Mouse (Mus musculus) lung, postnatal 0 days (tissue): ENCODE results near the gene Slc35e3. TPM values are rescaled to one million over a fixed set of nuclear protein-coding genes. Genes with fewer than 3 reads are reported as not detected.
"Not testable (repeated sequence)": the region's sequence is repeated elsewhere in the genome, so short reads cannot be mapped to it uniquely, and the experiment has no call there.

Source experiments
- ATAC-seq: fragments of 200-750 bp; cut with Nextera tagmentation; 2 replicates; pipeline ENCODE4 v1.8.0; 2017; ENCODE audit warnings: moderate library complexity
- DNase-seq: peaks from one replicate; pipeline ENCODE4 v3.0.0-alpha.2; 2016; ENCODE audit warnings: low spot score
- H3K27ac ChIP-seq: fragments of 300-500 bp; sonication (generic); 2 replicates; pipeline ENCODE4 v1.5.1; 2014; ENCODE audit warnings: antibody characterized with exemption, mild to moderate bottlenecking, low read length, mixed read lengths
- H3K27me3 ChIP-seq: fragments of 300-500 bp; sonication (generic); replicated peaks from 2 replicates; pipeline ENCODE4 v1.6.1; 2014; ENCODE audit warnings: low read length, mixed read lengths; ENCODE audit not compliant: insufficient read depth
- H3K36me3 ChIP-seq: fragments of 300-500 bp; sonication (generic); 2 replicates; pipeline ENCODE4 v1.6.1; 2014; ENCODE audit warnings: low read length, mixed read lengths; ENCODE audit not compliant: insufficient read depth
- H3K4me1 ChIP-seq: fragments of 300-500 bp; sonication (generic); 2 replicates; pipeline ENCODE4 v1.6.1; 2014; ENCODE audit warnings: antibody characterized with exemption, low read depth, low read length, mixed read lengths; ENCODE audit not compliant: insufficient read depth
- H3K4me2 ChIP-seq: fragments of 300-500 bp; sonication (generic); replicated peaks from 2 replicates; pipeline ENCODE4 v1.6.1; 2014; ENCODE audit warnings: low read depth, mild to moderate bottlenecking, low read length, moderate library complexity, mixed read lengths
- H3K4me3 ChIP-seq: fragments of 300-500 bp; sonication (generic); 2 replicates; pipeline ENCODE4 v1.5.1; 2014; ENCODE audit warnings: low read depth, low read length
- H3K9ac ChIP-seq: fragments of 300-500 bp; sonication (generic); replicated peaks from 2 replicates; pipeline ENCODE4 v1.6.1; 2014; ENCODE audit warnings: low read depth, mild to moderate bottlenecking
- H3K9me3 ChIP-seq: fragments of 300-500 bp; sonication (generic); 2 replicates; pipeline ENCODE4 v1.6.1; 2016; ENCODE audit warnings: low read length, mixed read lengths
- CTCF ChIP-seq: IDR thresholded peaks from 2 replicates; pipeline ENCODE4 v1.5.1; 2016; ENCODE audit warnings: antibody characterized with exemption, mild to moderate bottlenecking
- EP300 ChIP-seq: IDR thresholded peaks from 2 replicates; pipeline ENCODE4 v1.6.1; 2016; ENCODE audit warnings: antibody characterized with exemption, mild to moderate bottlenecking, control low read depth
- WGBS: fragments of 180-500 bp; shearing (Covaris S2); extraction: QIAGEN DNeasy Blood & Tissue Kit; methylation state at CpG from one replicate; pipeline ENCODE4 v1.1.7; 2014; 5-methylcytosine and 5-hydroxymethylcytosine counted together
- polyA plus RNA-seq: library from polyadenylated mRNA; unstranded; fragments of >200 nt; fragmentation: Nextera tagmentation; extraction: Ambion mirVana; gene quantifications from 2 replicates; pipeline ENCODE4 v1.2.1, GENCODE M21; 2015

Slc35e3 gene
- polyA plus RNA-seq, 1 experiment from 2014 or later: 17.2 TPM

- no peak overlapping the region for H3K9ac ChIP-seq
- peaks cover 25% of the 10 kb centered on the region for H3K36me3 ChIP-seq
- no peak overlapping the region for H3K4me3 ChIP-seq
- DNase-seq (no peak), ATAC-seq (no peak)
- H3K27ac ChIP-seq: no peak overlapping the region
- H3K4me2 ChIP-seq: no peak overlapping the region
- TF ChIP-seq EP300 (no peak), CTCF (no peak)
- no peaks in the 10 kb centered on the region for H3K9me3 ChIP-seq
- H3K27me3 ChIP-seq: no peaks in the 10 kb centered on the region
- no peaks in the 10 kb centered on the region for H3K4me1 ChIP-seq
- WGBS: 90% methylated on average over 9 of the region's 9 CpGs
Measured at GRCm38 (mm10) chr10:117760831-117761335, 14.7 kb upstream of the Slc35e3 start.

GRCm38 (mm10) chr10:117759844-117760630, 13.9 kb upstream of the Slc35e3 start:
- Histone ChIP-seq H3K9me3 (no peaks in the 10 kb centered on the region), H3K27ac (no peak overlapping the region), H3K36me3 (peaks cover 21% of the 10 kb centered on the region), H3K4me3 (no peak overlapping the region), H3K27me3 (no peaks in the 10 kb centered on the region), H3K9ac (no peak overlapping the region), H3K4me2 (no peak overlapping the region), H3K4me1 (no peaks in the 10 kb centered on the region)
- DNase-seq: no peak
- no peak for ATAC-seq
- TF ChIP-seq EP300 (no peak), CTCF (no peak)
- WGBS: 91% methylated on average over 10 of the region's 10 CpGs

- Histone ChIP-seq H3K27me3 (no peaks in the 10 kb centered on the region), H3K9ac (no peak overlapping the region), H3K4me2 (no peak overlapping the region), H3K4me1 (no peaks in the 10 kb centered on the region), H3K4me3 (no peak overlapping the region), H3K36me3 (peaks cover 21% of the 10 kb centered on the region), H3K27ac (no peak overlapping the region), H3K9me3 (no peaks in the 10 kb centered on the region)
- 88% methylated on average over 18 of the region's 18 CpGs for WGBS
- no peak for TF ChIP-seq EP300
- TF ChIP-seq CTCF: no peak
- DNase-seq (no peak), ATAC-seq (no peak)
Measured at GRCm38 (mm10) chr10:117758749-117759727, 12.9 kb upstream of the Slc35e3 start.

GRCm38 (mm10) chr10:117758344-117758743, 12.2 kb upstream of the Slc35e3 start:
- ATAC-seq: not testable (repeated sequence)

GRCm38 (mm10) chr10:117757796-117758342, 11.7 kb upstream of the Slc35e3 start:
- H3K36me3 ChIP-seq: peaks cover 21% of the 10 kb centered on the region
- ATAC-seq (no peak), DNase-seq (no peak)
- H3K4me3 ChIP-seq: no peak overlapping the region
- H3K9ac ChIP-seq: no peak overlapping the region
- no peaks in the 10 kb centered on the region for H3K27me3 ChIP-seq
- no peaks in the 10 kb centered on the region for H3K9me3 ChIP-seq
- no peaks in the 10 kb centered on the region for H3K4me1 ChIP-seq
- TF ChIP-seq CTCF (no peak), EP300 (no peak)
- H3K27ac ChIP-seq: no peak overlapping the region
- no peak overlapping the region for H3K4me2 ChIP-seq
- WGBS: 93% methylated on average over 7 of the region's 7 CpGs

More at GRCm38 (mm10) chr10:117758344-117758743, 12.2 kb upstream of the Slc35e3 start:
- not testable (repeated sequence) for DNase-seq, H3K27me3 ChIP-seq, H3K4me3 ChIP-seq, H3K27ac ChIP-seq, H3K9ac ChIP-seq, H3K9me3 ChIP-seq, H3K4me1 ChIP-seq, H3K4me2 ChIP-seq
- peaks cover 21% of the 10 kb centered on the region for H3K36me3 ChIP-seq
- 96% methylated on average over 3 of the region's 3 CpGs for WGBS

GRCm38 (mm10) chr10:117757259-117757658, 11.1 kb upstream of the Slc35e3 start:
- Histone ChIP-seq H3K9ac (no peak overlapping the region), H3K27ac (no peak overlapping the region), H3K9me3 (no peaks in the 10 kb centered on the region), H3K36me3 (peaks cover 22% of the 10 kb centered on the region), H3K4me1 (no peaks in the 10 kb centered on the region), H3K4me3 (no peak overlapping the region), H3K27me3 (no peaks in the 10 kb centered on the region), H3K4me2 (no peak overlapping the region)
- no peak for ATAC-seq
- DNase-seq: no peak
- WGBS: 82% methylated on average over 1 of the region's 1 CpGs
- TF ChIP-seq EP300 (no peak), CTCF (no peak)
